Mouse (Mus musculus): ENCODE measurements around the gene Rmnd5b.

The Rmnd5b gene

DNA sequence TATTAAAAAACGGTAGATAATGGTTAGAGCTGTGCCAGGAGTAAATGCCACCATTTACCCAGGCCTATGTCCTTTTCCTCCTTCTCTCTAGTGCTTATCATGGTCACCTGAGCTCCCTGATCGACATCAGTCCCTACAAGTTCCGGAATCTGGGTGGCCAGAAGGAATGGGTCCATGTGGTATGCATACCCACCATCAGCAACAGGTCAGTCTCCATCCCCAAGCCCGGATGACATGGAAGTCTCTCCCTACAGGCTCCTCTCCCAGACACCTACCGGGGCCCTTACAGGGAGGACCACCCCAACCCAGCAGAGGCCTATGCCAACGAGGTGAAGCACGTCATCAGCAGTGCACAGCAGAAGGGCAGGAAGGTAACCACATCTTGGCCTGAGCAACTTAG lies 43.8 kb downstream of the Rmnd5b start:
- DNase-seq (ENCODE audit: low read depth, low spot score): no peak

DNA sequence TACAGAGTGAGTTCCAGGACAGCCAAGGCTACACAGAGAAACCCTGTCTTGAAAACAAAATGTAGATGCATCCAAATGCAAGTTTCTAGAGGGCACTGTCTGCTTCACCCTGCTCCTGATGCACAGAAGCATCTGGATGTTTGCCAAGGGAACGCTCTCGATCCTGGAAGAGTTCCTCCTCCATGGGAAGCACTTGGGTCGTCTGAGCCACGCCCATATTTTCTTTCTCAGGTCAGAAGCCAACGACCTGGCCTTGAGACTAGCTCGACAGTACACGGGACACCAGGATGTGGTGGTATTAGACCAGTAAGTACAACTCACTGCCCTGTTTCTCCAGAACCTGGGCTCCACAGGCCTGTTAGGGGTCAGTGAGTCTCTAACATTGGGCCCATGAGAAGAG lies 44.5 kb downstream of the Rmnd5b start:
- DNase-seq (ENCODE audit: low read depth, low spot score): no peak

DNA sequence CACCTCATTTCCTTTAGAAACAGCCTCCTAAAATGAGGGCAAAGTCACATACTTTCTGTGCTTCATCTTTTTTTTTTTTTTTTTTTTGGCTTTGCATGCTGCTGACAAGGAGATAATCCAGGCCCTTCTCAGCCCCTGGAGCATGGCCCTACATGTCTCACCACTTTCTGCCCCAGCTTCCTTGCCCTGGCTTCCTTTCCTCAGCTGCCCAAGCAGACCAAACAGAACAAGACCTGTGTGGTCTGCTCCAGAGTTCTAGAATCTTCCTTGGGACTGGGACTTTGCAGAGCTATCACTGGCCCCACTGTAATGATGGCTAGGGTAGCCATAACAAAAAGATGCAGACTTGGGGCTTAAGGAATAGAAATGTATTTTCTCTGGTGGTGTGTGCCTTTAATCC lies 45.7 kb downstream of the Rmnd5b start:
- no peak for DNase-seq (ENCODE audit: low read depth, low spot score)

DNA sequence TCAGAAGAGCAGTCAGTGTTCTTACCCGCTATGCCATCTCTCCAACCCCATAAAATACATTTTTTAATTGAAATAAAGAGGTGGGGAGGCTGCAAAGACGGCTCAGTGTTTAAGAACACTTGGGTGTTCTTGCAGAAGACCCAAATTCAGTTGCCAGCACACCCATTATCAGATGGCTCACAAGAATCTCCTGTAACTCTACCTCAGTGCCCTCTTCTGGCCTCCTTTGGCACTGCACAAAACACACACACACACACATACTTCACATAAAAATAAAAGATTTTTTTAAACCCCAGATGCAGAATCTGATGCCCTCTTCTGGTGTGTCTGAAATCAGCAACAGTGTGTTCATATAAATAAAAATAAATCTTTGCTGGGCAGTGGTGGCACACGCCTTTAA lies 46.9 kb downstream of the Rmnd5b start:
- DNase-seq (ENCODE audit: low read depth, low spot score): no peak

DNA sequence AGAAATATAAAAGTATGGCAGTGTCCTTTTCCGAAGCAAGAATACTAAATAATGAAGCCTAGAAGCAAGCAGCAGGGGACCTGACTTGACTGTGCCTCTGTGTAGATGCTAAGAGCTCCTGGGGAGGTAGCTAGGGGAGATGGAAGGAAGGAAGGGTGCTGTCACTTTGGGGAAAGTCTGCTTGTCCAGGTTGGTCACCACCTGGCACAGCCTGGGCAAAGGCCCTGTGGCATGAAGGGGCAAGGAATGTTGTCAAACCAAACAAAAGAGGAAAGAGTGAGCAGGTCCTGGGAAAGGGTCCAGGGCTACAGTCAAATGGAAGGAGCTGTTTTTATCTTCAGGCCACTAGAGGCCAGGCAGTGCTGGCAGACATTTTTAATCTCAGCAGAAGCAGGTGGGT lies 48.6 kb downstream of the Rmnd5b start:
- no peak for DNase-seq (ENCODE audit: low read depth, low spot score)

DNA sequence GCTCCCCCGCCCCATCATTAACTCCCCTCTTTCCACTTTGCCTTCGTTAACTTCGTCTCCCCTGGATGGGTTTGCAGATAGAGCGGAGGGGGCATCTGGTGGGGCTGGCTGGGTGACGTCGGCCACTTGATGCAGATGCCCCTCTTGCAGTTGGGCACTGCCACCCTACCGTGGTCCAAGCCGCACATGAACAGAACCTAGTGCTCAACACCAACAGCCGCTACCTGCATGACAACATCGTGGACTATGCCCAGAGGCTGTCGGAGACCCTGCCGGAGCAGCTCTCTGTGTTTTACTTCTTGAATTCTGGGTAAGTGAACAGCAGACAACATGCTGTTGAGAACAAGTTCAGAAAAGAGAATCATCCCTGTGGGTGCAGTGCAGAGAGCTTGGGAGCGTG lies 49.3 kb downstream of the Rmnd5b start:
- no peak for DNase-seq (ENCODE audit: low read depth, low spot score)

DNA sequence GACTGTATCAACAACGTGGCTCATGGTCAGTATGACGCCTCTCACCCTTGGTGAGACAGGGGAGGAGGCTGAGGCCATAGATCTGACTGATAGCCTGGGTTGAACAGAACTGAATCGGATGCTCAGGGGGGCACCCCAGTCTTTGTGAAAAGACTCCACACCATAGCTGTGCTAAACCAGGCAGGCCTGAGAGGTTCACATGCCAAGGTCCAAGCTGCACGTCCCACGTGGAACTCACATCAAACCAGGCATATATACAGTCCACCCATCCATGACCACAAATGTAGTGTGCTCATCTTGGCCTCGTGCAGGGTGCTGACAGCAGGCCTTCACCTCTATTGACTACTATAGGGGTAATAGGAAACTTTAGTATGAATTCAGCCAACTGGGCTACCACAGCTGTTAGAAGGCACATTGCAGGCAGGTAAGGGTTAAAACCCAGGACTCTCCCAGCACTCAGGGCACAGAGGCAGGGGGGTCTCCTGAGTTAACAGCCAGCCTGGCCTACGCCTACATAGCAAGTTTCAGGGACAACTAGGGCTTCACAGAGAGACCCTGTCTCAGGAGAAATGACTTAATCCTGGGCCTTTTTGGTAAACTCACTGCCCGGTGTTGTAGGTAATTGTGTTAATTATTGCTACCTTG lies 50.0 kb downstream of the Rmnd5b start:
- no peak for DNase-seq (ENCODE audit: low read depth, low spot score)

DNA sequence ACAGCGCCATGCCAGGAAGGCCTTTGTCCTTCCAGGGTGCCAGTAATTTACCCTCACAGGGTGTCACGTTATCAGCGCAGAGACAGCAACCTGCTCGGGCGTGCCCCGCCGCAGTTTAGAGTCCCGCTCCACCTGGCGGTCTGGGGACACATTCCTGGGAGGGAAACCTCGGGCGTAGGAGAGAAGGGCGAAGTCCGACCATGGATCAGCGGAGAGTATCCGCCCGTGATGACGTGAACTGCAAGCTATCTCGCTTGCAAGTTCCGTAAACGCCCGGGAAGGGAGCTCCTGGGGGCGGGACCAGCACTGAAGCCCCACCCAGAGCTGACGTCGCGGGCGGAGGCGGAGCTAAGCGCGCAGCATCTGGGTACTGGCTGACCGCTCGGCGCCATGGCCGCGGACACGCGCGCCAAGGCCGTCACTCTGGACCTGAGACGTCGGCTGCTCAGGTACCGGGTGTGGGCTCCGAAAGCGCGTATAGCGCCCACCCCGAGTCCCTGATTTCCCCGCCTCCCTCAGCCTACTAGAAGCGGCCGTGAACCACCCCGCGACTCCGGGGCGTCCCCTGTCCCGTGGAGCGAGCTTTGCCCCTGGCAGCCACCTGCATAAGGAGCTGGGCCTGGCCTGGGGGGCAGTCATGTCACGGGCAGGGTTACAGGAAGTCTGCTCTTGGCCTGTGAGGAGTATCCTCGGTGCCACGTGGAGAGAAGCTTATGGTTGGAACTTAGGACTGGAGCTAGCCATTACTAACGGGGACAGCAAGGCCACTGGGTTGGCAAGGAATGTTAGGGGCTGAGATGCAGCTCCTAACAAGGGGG lies 51.1 kb downstream of the Rmnd5b start, which contains the start of gene Phykpl:
TSS of gene Phykpl (plus strand) at position 327 of the 818 bp plus-strand sequence.
- peak; percentile 98 for DNase-seq (ENCODE audit: low read depth, low spot score)

DNA sequence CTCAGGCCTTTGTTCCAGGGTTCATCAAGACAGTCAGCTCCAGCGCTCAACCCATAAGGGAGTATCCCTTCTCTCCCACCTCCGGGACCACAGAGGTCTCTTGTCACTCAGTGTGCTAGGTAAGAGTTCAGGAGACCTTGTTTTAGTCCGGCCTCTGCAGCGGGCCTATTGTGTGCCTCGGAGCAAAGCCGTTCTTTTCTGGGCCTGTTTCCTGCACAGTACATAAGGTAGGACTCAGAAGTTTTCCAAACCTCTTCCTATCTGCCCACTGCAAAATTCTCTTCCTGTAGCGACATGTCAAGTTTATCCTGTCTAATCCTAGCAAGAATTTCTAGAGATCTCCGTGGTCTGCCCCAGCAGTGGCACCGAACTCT lies 51.7 kb downstream of the Rmnd5b start:
- no peak for DNase-seq (ENCODE audit: low read depth, low spot score)

DNA sequence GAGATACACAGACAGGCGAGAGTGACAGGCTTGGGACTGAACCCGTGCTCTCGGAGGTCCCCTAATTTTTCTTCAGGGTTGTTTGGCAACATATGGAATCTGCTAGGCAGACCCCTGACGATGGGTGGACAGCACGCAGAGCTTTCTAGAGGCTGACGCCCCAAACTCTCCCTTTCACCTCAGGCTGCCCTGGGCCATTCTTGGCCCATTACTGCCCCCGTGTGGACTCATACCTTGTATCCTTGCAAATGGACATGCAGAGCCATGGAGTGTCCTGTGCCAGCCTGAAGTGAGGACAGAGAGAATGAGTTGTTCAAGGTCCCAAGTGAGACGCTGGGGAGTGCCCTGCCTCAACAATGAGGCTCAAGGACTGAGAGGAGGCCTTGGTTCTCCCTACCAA lies 53.0 kb downstream of the Rmnd5b start:
- DNase-seq (ENCODE audit: low read depth, low spot score): peak; percentile 64

DNA sequence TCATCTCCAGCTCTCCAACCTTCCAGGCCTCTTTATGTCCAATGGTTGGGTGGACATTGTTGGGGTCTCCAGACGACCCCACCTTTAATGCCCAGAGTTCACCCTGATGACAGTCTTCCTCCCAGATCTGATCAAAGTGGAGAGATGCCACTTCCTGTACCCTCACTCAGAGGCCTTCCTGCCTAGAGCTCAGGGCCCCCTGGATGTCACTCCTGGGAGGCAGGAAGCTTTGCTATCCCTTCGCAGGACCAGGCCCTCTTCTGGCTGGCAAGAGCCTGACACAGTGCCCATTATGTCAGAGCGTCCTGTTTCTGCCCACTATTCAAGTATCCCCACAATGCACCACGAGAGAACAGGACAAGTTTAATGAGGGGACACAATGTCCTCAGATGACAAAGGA lies 56.7 kb downstream of the Rmnd5b start:
- no peak for DNase-seq (ENCODE audit: low read depth, low spot score)

DNA sequence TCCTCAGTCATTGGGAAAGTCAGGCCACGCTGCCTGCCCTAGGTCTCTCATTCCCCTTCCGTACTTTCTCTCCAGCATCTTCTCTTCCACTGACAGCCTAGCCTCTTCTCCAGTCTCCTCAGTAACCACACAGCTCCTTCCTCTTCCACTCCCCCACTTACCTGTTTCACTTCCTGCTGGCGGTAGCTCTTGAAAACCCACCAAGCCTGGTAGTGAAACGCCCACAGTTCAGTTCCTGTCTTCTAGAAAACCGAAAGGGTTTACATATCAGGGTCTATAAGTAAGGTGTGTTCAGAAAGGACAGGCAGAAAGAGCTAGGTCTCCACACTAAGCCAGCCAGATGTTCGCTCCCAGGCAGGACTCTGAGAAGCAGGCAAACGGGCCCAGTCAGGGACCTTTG lies 58.1 kb downstream of the Rmnd5b start:
- no peak for DNase-seq (ENCODE audit: low read depth, low spot score)

DNA sequence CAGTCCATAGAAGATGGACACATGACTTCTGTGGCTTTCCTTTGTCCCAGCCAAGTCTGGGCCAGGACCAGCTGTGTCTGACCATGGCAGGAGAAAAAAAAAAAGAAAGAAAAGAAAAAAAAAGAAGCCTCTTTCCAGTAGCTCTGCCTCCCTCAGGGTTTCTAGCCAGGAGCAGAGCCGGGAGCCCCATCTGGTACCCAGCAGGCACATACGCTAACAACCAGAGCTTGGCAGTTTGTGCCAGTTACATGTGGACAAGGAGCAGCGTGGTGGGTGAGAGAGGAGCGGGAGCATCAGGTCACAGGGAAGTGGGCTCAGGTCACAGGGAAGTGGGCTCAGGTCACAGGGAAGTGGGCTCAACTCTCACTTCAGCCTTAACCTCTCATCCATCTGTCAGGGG lies 59.2 kb downstream of the Rmnd5b start:
- DNase-seq (ENCODE audit: low read depth, low spot score): no peak

Data from brain, adult 2 months (tissue).